Mouse (Mus musculus) ES-Bruce4 (cell line): Measurements from ENCODE around the gene Hoxd10. TPM values are rescaled to one million over a fixed set of nuclear protein-coding genes. Genes with fewer than 3 reads are reported as not detected.

Experiments
- H3K27ac ChIP-seq: 2 replicates; pipeline ENCODE4 v1.5.1; 2012; ENCODE audit warnings: low read length, inconsistent platforms; ENCODE audit not compliant: insufficient read depth
- H3K27me3 ChIP-seq: 2 replicates; pipeline ENCODE4 v1.6.1; 2012; ENCODE audit warnings: mild to moderate bottlenecking, low read length, inconsistent platforms; ENCODE audit not compliant: control insufficient read depth, poor library complexity, insufficient read depth, severe bottlenecking
- H3K36me3 ChIP-seq: 2 replicates; pipeline ENCODE4 v1.6.1; 2012; ENCODE audit warnings: inconsistent platforms, mild to moderate bottlenecking, low read length, moderate library complexity; ENCODE audit not compliant: control insufficient read depth, poor library complexity, insufficient read depth, severe bottlenecking
- H3K4me1 ChIP-seq: one replicate; pipeline ENCODE4 v1.8.1; 2011; ENCODE audit warnings: low read length; ENCODE audit not compliant: control insufficient read depth, insufficient read depth
- H3K4me3 ChIP-seq: 2 replicates; pipeline ENCODE4 v1.5.1; 2011; ENCODE audit warnings: low read depth, mild to moderate bottlenecking, low read length
- H3K9ac ChIP-seq: 2 replicates; pipeline ENCODE4 v1.6.1; 2012; ENCODE audit warnings: low read depth, mild to moderate bottlenecking, inconsistent platforms; ENCODE audit not compliant: poor library complexity, severe bottlenecking
- H3K9me3 ChIP-seq: replicated peaks from 2 replicates; pipeline ENCODE4 v1.6.1; 2012; ENCODE audit warnings: mild to moderate bottlenecking, low read length, inconsistent platforms; ENCODE audit not compliant: control insufficient read depth, poor library complexity, insufficient read depth, severe bottlenecking
- CTCF ChIP-seq: IDR thresholded peaks from one replicate; pipeline ENCODE4 v1.8.1; 2011; ENCODE audit warnings: low read depth, low read length
- EP300 ChIP-seq: IDR thresholded peaks from 2 replicates; pipeline ENCODE4 v1.6.1; 2011; ENCODE audit warnings: low read depth, low read length; ENCODE audit not compliant: insufficient read depth
- POLR2A ChIP-seq: IDR thresholded peaks from one replicate; pipeline ENCODE4 v1.8.1; 2011; ENCODE audit warnings: low read length; ENCODE audit not compliant: insufficient read depth
- polyA plus RNA-seq: library from polyadenylated mRNA; stranded (reverse); fragments of >200 nt; gene quantifications from 2 replicates; pipeline ENCODE4 v1.2.4, GENCODE M21; 2011; ENCODE audit warnings: low read depth; ENCODE audit not compliant: missing spikeins, insufficient read depth, insufficient read length

The Hoxd10 gene
- polyA plus RNA-seq, 1 experiment = not detected

DNA sequence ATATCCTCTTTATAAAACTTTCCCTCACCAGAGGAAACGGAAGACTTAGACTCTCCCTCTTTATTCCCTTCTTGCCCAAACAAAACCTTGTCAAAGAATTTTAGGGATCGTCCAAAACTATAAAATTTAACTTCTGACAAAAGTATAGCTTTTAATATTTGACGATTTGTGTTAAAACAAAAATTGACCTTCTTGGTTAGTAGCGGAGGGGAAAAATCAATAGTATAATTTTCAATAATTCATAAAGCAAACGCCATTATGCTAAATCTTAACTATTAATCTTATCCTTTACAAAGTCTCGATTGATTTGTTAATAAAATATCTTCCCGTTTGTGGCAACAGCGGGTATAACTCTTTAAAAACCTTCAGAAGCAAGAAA is 1.4 kb upstream of the Hoxd10 start:
- no peaks in the 10 kb centered on the region for H3K9me3 ChIP-seq
- H3K4me1 ChIP-seq = no peaks in the 10 kb centered on the region
- no peak overlapping the region for H3K9ac ChIP-seq
- TF ChIP-seq CTCF (no peak), POLR2A (no peak)
- no peak overlapping the region for H3K27ac ChIP-seq
- peaks cover 59% of the 10 kb centered on the region for H3K27me3 ChIP-seq
- H3K36me3 ChIP-seq = no peaks in the 10 kb centered on the region
- H3K4me3 ChIP-seq = no peak overlapping the region

- H3K4me3 ChIP-seq = peak overlapping the region; percentile 22
- no peak for TF ChIP-seq CTCF
- peaks cover 64% of the 10 kb centered on the region for H3K27me3 ChIP-seq
- no peak overlapping the region for H3K27ac ChIP-seq
- H3K9me3 ChIP-seq = no peaks in the 10 kb centered on the region
- H3K36me3 ChIP-seq = no peaks in the 10 kb centered on the region
- no peaks in the 10 kb centered on the region for H3K4me1 ChIP-seq
- H3K9ac ChIP-seq = no peak overlapping the region
These were observed 477 bp downstream of the Hoxd10 start for GRCm38 (mm10) chr2:74691995-74692807.

DNA sequence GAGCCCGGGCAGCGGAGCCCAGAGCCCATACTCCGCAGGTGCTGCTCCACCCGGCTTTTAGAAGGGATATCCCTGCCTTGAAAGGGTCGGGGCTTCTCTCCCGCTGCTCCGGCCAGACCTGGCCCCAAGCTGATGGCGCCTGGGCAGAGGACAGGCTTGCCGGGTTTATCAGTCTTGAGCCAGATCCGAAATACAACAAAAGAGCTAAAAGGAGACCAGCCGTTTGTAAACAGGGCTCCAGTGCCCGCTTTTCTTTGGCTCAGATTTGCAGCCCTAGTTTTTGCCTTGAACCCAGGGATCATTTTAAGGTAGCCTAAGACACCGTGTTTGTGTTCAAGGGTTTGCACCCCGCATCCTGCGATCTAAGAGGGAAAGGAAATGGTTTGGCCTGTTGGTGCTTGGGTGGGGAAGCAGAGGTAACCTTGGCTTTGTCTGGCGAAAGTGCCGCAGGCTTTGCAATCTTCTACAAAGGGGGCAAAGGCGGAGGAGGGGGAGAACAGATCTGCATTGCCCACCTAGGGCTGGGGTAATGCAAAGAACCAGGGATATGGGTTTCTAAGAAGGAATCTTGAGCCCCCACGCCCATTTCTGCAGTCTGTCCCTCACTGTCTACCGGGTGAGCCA is 1.2 kb downstream of the Hoxd10 start:
- no peak for TF ChIP-seq CTCF
- no peak for TF ChIP-seq POLR2A
- no peak for TF ChIP-seq EP300
- Histone ChIP-seq H3K27ac (no peak overlapping the region), H3K27me3 (peaks cover 62% of the 10 kb centered on the region), H3K4me1 (no peaks in the 10 kb centered on the region), H3K9ac (no peak overlapping the region), H3K9me3 (no peaks in the 10 kb centered on the region), H3K4me3 (no peak overlapping the region; the same call in 1 of the 2 replicates), H3K36me3 (no peaks in the 10 kb centered on the region)

- Histone ChIP-seq H3K9me3 (no peaks in the 10 kb centered on the region), H3K4me1 (no peaks in the 10 kb centered on the region), H3K9ac (no peak overlapping the region), H3K27ac (no peak overlapping the region), H3K4me3 (no peak overlapping the region), H3K36me3 (no peaks in the 10 kb centered on the region), H3K27me3 (peaks cover 65% of the 10 kb centered on the region)
- no peak for TF ChIP-seq CTCF
- TF ChIP-seq POLR2A = no peak
- TF ChIP-seq EP300 = no peak
These were observed 1.7 kb downstream of the Hoxd10 start for GRCm38 (mm10) chr2:74693432-74693827.

- Histone ChIP-seq H3K27ac (no peak overlapping the region), H3K36me3 (no peaks in the 10 kb centered on the region), H3K4me3 (no peak overlapping the region), H3K4me1 (no peaks in the 10 kb centered on the region), H3K9me3 (no peaks in the 10 kb centered on the region), H3K9ac (no peak overlapping the region), H3K27me3 (peaks cover 69% of the 10 kb centered on the region)
- TF ChIP-seq POLR2A (no peak), CTCF (peak; percentile 51)
These were observed 2.3 kb downstream of the Hoxd10 start for GRCm38 (mm10) chr2:74694066-74694465.

DNA sequence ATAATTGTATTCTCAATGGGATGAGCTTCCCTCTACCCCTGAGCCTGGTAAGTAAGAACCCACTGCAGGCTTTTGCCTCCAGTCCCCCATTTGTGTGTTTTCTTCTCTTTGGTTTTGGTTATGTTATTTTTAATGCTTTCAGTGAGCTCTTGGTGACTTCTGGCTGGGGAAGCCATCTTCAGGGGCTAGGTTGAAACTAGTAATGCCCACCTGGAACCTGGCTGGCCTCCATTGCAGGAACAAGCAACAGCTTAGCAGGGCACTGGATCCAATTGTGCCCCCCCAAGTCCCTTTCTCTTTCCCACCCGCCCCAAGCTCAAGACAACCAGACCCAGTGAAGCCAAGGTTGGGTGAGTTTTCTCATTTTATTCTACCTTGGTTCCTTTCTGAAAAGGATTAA is 3.7 kb downstream of the Hoxd10 start:
- peaks cover 69% of the 10 kb centered on the region for H3K27me3 ChIP-seq
- TF ChIP-seq CTCF (no peak), POLR2A (no peak), EP300 (no peak)
- H3K36me3 ChIP-seq = no peaks in the 10 kb centered on the region
- no peak overlapping the region for H3K27ac ChIP-seq
- no peaks in the 10 kb centered on the region for H3K9me3 ChIP-seq
- H3K4me3 ChIP-seq = no peak overlapping the region
- no peaks in the 10 kb centered on the region for H3K4me1 ChIP-seq
- H3K9ac ChIP-seq = no peak overlapping the region
